Mouse (Mus musculus) retina, postnatal 1 day (tissue): ENCODE results near the gene Mgea5.

Source experiments
- DNase-seq: peaks from one replicate; pipeline ENCODE4 v3.0.0-alpha.2; 2012

The Mgea5 gene

DNA sequence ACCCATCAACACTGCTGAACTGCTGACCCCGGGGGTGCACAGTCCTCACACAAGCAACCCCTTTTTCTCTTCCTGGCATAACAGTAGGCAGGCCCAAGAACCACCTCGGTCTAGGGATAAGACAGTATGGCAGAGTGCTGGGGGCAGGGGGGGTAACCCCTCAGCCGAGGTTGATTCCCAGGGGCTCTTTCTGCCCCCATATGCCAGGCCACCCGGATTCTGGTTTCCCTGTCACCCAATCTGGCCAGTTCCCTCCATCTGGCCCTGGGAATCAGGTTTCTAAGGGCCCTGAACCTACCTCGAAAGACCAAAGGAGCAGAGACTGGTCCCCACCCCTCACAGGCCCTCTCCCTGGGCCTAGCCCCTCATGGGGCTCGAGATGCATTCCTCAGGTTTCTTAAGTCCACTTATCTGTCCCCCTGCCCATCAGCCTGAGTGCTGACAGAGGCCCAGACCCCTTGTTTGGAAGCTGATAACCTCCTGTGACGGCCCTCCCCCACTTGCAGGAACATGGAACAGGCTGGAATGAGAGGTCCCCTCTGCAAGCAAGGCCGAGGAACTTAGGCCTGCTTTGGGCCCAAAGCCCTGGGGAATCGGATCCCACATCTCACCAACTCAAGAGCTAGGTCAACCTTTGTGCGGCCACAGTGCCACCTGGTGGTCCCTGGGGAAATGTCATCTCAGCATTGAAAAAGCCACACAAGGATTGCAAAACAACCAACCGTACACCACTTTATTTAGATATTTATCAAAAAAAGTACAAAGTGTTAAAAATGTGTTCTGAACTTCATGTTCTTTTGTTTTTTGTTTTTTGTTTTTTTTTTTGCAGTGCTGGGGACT, 36.4 kb downstream of the Mgea5 start:
- DNase-seq = peak; percentile 90

- DNase-seq = peak; percentile 79
These were observed 37.2 kb downstream of the Mgea5 start for GRCm38 (mm10) chr19:45746153-45747020.

GRCm38 (mm10) chr19:45745344-45746152, 38.1 kb downstream of the Mgea5 start:
- DNase-seq = no peak

DNA sequence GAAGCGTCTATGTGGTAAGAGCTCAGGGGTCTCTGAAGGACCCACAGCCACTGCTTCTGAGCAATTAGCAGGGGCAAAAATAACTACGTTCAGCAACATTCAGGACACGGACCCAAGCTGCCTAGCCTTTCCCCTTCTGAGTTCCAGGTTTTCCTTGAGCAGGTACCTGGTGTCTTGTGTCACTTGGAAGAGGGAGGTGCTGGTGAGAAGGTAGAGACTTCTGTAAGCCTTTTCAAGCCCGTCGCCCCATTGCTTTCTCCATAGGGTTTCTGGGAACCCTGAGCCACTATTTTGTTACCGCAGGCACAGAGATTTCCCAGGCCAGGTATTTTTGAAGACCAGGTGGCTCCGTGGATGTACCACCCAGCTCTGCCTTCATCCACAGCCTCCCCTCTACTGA, 40.0 kb downstream of the Mgea5 start:
- no peak for DNase-seq

DNA sequence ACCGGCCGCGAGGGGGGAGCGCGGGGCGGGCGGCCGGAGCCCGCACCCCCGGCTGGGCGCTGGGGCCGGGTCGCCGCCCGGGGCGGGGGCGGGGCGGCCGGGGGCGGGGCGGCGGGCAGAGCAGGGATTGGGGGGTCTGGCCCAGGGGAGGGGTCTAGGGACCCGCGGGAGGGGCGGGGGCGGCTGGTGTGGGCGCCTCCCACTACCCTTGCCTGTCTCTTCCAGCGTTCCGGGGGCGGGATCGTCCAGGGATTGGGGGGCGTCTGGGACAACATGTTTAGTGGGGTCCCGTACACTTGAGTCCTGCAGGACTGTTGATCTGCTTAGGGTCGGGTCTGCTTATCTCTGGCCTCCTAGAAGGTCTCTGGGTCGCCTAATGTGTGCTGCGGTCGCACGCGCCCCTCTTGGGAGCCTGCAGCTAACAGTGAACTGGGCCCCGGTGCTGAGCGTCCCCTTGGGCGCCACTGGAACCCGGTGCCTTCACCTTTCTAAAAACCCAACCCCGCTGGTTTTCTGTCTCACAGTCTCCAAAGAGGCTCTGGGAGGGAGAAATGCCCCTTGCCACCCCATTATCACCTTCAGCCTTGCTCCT, 40.6 kb downstream of the Mgea5 start:
- DNase-seq = no peak

- peak; percentile 55 for DNase-seq
These were observed 41.2 kb downstream of the Mgea5 start, which contains the start of gene Fgf8 for GRCm38 (mm10) chr19:45742218-45742983. Gene Fgf8 (minus strand): TSS chr19:45742915.

GRCm38 (mm10) chr19:45741431-45742217, 42.0 kb downstream of the Mgea5 start:
- no peak for DNase-seq

- no peak for DNase-seq
These were observed 42.8 kb downstream of the Mgea5 start for GRCm38 (mm10) chr19:45740817-45741216.

GRCm38 (mm10) chr19:45740233-45740632, 43.4 kb downstream of the Mgea5 start:
- no peak for DNase-seq

DNA sequence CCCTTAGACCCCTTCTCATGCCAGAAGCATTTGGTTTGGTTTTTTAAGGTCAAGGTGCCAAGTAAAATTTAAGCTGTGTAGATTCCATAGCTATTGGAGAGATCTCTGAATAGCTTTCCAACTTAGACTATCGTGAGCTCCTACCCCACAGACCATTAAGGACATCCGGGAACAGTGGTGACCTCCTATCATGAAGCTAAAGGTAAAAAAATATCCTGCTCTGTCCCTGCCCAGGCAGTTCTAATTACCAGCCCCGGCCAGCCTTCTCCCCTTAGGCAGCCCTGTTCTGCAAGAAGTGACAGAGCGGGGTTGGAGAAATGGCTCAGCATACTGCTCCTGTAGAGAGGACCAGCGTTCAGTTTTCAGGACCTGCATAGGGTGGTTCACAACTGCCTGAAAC, 45.1 kb downstream of the Mgea5 start:
- DNase-seq = no peak

DNA sequence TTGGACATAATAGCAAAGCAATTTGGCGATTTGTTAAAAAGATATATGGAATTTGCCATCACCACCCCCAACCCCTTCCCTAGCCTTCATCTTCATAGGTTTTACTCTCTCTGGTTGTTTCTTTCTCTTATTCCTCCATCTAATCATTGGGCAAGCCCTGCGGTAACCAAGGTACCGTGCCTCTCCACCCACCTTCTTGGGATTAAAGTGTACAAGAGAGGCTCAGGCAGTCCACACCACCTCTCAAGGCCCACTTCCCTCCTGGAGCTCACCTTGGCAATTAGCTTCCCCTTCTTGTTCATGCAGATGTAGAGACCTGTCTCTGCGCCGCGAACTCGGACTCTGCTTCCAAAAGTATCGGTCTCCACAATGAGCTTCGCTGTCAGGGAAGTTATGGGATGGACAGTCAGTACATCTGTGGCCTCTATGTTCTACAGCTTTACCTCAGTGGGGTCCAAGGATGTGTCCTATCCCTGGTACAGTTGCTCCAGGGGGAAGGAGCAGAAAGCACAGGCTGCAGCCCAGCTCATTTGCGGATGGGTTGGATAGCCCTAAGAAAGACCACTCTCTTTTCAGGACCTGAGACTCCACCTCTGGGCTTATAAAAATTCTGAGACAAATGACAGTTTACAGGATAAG, 45.7 kb downstream of the Mgea5 start:
- DNase-seq = no peak

DNA sequence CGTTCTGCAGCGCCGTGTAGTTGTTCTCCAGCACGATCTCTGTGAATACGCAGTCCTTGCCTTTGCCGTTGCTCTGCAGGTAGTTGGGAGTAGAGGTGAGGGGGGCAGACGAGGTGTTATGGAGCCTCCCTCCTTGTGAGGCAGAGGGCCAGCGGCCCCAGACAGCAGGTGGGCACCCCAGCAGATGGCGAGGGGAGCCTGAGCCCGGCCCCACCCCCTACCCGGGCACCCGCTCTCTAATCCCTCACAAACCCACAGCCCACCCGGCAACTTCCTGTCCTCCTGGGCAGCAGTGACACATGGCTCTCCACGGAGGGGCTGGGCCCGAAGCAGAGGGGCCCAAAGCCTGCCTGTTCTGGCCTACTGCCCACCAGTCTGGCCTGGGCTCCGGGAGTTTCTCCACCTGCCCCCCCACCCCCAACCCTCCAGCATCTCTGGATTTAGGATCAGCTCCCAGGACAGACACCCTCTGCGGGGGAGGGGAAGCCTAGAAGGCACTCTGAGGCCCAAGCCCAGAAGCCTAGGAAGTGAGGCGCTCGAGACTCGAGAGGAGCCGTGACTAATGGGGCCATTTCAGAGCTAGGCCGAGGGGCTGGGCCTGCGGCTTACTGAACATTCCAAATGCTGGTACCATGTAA, 46.3 kb downstream of the Mgea5 start:
- DNase-seq = peak; percentile 80

- peak; percentile 75 for DNase-seq
These were observed 46.8 kb downstream of the Mgea5 start for GRCm38 (mm10) chr19:45736855-45737207.

- DNase-seq = no peak
These were observed 47.4 kb downstream of the Mgea5 start for GRCm38 (mm10) chr19:45736241-45736640.

- no peak for DNase-seq
These were observed 48.9 kb downstream of the Mgea5 start for GRCm38 (mm10) chr19:45734762-45735161.

DNA sequence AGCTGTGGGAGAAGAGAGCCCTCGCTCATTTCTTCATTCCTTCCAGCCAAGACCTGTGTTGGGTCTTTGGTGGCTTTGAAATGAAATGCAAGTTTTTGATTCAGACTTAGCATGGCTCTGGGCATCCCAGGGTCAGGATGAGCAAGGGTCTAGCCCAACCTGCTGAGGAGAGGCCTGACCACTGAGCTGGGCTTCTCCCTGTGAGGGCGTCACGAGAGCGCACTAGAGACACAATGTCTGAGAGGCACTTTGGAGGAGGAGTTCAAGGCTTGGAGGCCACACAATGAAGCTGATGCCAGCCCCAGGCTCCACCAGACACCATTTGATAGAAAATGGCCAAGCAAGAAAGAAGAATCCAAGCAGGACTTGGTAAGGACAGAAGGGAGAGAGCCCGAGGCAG, 49.4 kb downstream of the Mgea5 start:
- DNase-seq = no peak

- DNase-seq = no peak
These were observed 50.1 kb downstream of the Mgea5 start for GRCm38 (mm10) chr19:45733564-45733963.

DNA sequence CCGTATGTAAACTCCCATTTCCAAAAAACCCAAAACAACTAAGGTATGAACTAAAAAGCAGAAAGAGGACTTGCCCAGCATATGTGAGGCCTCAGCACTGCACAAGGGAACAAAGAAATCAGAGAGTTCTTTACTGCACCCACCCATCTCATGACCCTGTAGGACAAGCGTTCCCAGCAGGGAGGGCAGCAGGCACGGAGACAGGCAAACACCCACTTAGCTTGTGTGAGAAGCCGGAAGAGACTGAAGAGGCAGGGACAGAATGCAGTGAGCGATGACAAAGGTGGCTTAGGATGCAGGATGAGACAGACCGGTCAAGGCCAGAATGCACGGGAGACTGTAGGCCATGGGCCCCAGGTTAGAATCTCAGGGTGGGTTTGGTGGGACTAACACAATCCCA, 52.0 kb downstream of the Mgea5 start:
- no peak for DNase-seq

GRCm38 (mm10) chr19:45730042-45730441, 53.6 kb downstream of the Mgea5 start:
- DNase-seq = no peak

- DNase-seq = no peak
These were observed 56.4 kb downstream of the Mgea5 start for GRCm38 (mm10) chr19:45727231-45727630.
